Mouse (Mus musculus) heart, postnatal 36 days (tissue): ENCODE data around the gene Kank1. TPM values are rescaled to one million over a fixed set of nuclear protein-coding genes. Genes with fewer than 3 reads are reported as not detected.

Source experiments
- DNase-seq, 2 experiments: peaks; one replicate each; pipeline ENCODE4 v3.0.0; 2021 to 2022
- intact Hi-C: fragments of 180-260 bp; cut with DNase I; formaldehyde crosslinking; loops from one replicate; pipeline ENCODE4 v1.15.1; 2025
- total RNA-seq, 2 experiments: library from RNA; stranded (reverse); gene quantifications; 2 replicates each; pipeline ENCODE4 v1.2.3; 2021

Gene Kank1
- total RNA-seq, 2 experiments from 2014 or later, result 38.6 to 44.7 TPM

DNA sequence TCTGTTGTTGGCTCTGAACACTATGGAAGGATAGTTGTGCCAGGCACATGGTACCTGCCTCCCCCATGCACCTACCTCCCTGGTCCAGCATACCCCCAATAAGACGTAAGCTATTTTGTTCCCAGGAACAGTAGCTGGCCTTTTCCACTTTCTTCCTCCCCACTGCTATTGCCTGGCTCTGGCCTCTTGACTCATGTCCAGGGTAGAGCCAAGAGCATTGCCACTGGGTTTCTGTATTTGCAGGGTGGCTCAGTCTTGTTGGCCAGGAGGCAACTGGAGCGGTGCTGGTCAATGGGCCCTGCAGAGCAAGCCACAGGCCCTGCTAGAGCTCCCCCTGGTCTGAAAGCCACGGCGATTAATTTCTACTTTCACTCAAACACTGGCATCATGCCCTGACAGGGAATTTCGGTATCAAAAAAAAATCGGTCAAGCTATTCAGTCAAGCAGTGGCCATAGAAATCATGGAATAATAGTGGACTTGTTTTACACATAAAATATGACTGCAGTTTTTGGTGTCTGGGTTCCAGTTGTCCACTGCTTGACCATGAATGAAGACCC is 160.0 kb downstream of the Kank1 start:
- intact Hi-C loops, result no loop called here
- no peak for DNase-seq

DNA sequence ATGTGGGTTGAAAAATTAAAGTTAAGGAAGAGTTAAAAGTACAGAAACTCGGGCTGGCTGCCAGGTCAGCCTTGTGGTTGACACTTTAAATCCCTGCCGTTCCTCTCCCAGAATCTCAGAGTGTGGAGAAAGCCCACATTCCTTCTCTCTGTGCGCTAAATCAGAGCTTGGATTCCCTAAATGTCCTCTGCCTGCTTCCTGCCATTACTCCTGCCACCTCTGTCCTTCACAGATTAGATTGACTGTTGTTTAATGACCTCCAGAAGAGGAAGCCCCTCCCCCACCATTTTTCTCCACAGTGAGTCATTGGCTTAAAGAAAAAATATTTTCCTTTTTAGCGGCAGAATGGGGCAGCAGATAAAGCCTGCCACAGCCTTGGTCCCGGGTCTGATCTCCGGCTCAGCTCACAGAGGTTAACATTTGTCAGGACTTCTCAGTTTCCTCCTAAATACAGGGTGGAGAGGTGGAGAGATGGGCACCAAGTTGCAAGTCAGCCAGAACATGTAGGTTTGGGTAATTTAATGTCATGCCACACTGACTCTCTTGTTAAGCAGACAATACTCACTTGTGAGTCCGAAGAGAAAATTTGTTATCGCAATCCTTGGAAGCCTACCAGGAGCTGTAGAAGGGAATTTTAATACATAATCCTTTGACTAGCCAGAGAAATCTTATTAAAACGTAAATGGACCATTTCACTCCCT is 162.9 kb downstream of the Kank1 start:
- intact Hi-C loops, result no loop called here
- DNase-seq, result no peak

GRCm38 (mm10) chr19:25400212-25400913 is 163.6 kb downstream of the Kank1 start:
- no peak for DNase-seq
- intact Hi-C loops, result no loop called here

- intact Hi-C loops, result no loop called here
- no peak for DNase-seq
Observed at GRCm38 (mm10) chr19:25401521-25401920, 164.7 kb downstream of the Kank1 start.

- DNase-seq, result no peak
- intact Hi-C loops, result no loop called here
Observed at GRCm38 (mm10) chr19:25404163-25404562, 167.4 kb downstream of the Kank1 start.

DNA sequence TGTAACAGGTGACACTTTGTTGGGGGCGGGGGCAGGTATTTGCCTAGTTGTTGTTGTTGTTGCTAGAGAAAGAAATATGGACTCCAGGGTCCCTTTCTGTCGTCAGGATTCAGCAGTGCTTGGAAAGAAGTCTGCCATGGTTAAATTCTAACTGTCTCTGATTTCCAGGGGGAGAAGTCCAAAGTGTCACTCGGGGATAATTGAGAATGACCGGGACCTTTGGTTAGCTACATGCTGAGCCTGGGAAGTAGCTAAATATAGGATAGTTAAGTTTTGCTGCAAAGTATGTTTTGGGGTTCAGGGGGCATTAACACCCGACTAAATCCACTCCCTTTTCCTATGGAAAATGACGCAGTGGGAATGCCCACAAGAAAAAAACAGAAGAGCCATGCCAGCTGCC is 169.2 kb downstream of the Kank1 start:
- intact Hi-C loops, result loop anchor here (5.0 kb wide), 1 partner anchor 36 kb away; no protein-coding TSS in a partner anchor
- DNase-seq, result no peak

- peak; percentile 66 to 80 for DNase-seq
- intact Hi-C loops, result loop anchor here (5.0 kb wide), 1 partner anchor 36 kb away; no protein-coding TSS in a partner anchor
Observed at GRCm38 (mm10) chr19:25406481-25407184, 169.9 kb downstream of the Kank1 start.

- no peak for DNase-seq
- intact Hi-C loops, result loop anchor here (5.0 kb wide), 1 partner anchor 35 kb away; no protein-coding TSS in a partner anchor
Observed at GRCm38 (mm10) chr19:25407185-25407886, 170.6 kb downstream of the Kank1 start.

DNA sequence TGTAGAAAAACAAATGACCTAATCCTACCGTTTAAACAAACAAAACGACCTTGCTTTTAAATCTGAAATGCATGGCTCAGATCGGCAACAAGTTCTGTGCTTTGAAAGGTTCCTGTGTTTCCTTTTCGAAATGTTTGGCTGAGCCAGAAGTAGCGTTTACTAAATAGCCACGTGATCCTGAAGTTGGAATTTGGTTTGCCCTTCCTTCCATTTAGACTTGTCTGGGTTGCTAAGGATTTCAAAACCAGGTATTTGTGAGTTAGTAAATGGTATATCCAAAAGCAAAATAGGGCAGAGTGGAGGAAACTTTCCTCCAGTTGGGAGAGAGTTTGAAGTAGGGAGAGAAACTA is 171.1 kb downstream of the Kank1 start:
- DNase-seq, result no peak
- intact Hi-C loops, result loop anchor here (5.0 kb wide), 1 partner anchor 34 kb away; no protein-coding TSS in a partner anchor

GRCm38 (mm10) chr19:25409239-25409638 is 172.5 kb downstream of the Kank1 start:
- intact Hi-C loops, result loop anchor here (5.0 kb wide), 1 partner anchor 33 kb away; no protein-coding TSS in a partner anchor
- DNase-seq, result no peak

- peak in 1 of 2 experiments; percentile 55 for DNase-seq
- intact Hi-C loops, result no loop called here
Observed at GRCm38 (mm10) chr19:25411353-25411752, 174.6 kb downstream of the Kank1 start.

DNA sequence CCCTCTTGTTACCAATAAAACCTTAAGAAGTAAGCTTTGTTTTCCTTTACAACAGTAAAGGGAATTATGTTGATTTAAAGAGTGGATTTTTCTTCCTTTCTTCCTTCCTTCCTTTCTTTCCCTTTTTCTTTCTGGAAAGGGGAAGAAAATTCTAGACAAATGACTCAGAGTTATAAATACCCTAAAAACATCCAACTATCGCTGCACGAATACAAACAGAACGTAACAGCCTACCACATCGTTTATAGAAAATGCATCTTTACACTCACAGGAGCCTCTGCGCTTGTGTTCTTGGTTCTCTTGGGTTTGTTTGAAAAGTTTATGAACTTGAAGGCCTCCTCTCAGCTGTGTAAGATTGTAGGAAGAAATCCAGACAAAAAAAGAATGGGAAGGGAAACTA is 178.7 kb downstream of the Kank1 start:
- DNase-seq, result no peak
- intact Hi-C loops, result no loop called here

GRCm38 (mm10) chr19:25417671-25418070 is 180.9 kb downstream of the Kank1 start:
- intact Hi-C loops, result no loop called here

GRCm38 (mm10) chr19:25419983-25420382 is 183.2 kb downstream of the Kank1 start:
- intact Hi-C loops, result no loop called here
- DNase-seq, result no peak

More at GRCm38 (mm10) chr19:25417671-25418070, 180.9 kb downstream of the Kank1 start:
- DNase-seq, result no peak

GRCm38 (mm10) chr19:25422096-25422495 is 185.3 kb downstream of the Kank1 start:
- intact Hi-C loops, result no loop called here
- no peak for DNase-seq

DNA sequence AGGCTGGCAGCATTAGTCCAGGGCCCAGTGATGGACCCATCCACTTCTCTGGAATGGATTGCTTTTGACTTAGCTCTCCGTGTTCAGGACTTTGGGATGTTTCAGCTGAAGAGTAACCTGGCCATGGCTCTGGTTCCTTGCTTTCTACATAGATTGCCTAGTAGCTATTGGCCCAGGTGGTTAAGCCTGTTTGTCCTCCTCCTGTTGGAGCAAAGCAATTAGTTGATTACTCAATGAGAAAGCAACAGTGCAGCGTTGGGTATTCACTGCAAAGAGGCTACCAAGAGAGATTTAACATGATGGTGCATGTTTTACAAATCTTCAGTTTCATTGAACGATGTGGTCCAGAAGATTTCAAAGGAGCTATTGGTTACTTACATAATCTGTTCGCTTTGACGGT is 186.6 kb downstream of the Kank1 start:
- no peak for DNase-seq
- intact Hi-C loops, result no loop called here

DNA sequence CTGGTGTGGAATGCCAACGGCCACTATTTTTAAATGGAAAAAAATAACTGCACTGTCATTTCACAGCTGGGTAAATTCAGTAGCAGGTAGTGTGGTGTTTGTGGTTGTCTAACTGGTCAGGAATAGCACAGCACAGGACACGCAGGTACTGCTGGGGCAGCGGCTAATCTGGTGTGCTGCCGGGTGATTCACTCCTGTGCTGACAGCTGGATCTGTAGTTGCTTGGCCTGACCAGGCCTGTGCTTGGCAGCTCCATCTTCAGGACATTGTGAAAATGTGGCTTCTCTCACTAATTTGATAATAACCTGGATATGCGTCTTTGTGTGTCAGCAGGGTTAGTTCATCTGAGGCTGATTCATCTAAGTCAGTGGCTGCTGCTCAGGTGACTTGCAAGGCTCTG is 189.7 kb downstream of the Kank1 start:
- intact Hi-C loops, result no loop called here
- no peak for DNase-seq

- intact Hi-C loops, result no loop called here
- DNase-seq, result no peak
Observed at GRCm38 (mm10) chr19:25427886-25428285, 191.1 kb downstream of the Kank1 start.

DNA sequence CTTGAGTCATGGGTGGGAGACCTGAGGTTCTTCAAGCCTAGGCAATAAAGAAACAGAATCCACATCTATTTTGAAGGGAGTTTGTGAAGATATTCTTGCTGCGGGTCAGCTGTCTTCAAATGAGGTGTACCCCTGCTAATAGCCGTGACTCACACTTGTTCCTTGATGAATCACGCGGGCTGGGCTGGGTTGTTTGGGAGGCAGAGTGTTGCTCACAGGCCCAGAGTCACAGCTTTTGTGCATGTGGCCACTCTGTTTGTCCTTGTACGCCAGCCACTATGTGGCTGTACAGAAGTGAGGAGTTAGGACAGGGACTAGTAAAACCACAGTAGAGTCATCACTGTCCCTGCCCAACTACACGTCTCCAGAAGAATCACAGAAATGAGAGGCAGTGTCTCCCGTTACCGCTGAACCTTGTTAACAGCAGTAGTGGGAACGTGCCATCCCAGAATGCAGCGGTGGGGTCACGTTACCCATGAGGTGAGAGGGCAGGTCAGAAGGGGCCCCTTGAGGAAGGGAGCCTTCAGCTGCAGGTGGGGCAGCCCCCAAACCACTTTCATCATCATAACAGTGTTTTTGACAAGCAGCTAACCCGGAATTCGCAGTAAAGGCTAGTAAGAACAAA is 191.7 kb downstream of the Kank1 start:
- intact Hi-C loops, result no loop called here
- no peak for DNase-seq

- intact Hi-C loops, result no loop called here
- DNase-seq, result no peak
Observed at GRCm38 (mm10) chr19:25431431-25431830, 194.7 kb downstream of the Kank1 start.
